Mouse (Mus musculus): ENCODE measurements around the gene Pdcd1lg2. TPM values are rescaled to one million over a fixed set of nuclear protein-coding genes. Genes with fewer than 3 reads are reported as not detected.
A peak's percentile ranks its signal among the peaks of the same experiment; 100 is the strongest.

Pdcd1lg2 gene
- total RNA-seq (2021) = not detected

- no peak for DNase-seq (ENCODE audit: extremely low spot score in 1 of 2, low spot score in 2 of 2)
- intact Hi-C loops (cut with DNase I) = no loop called here
Measured at GRCm38 (mm10) chr19:29410619-29411018, at the start of gene Pdcd1lg2. Pdcd1lg2 (plus strand) TSS chr19:29410919.

GRCm38 (mm10) chr19:29361468-29362130, 49.1 kb upstream of the Pdcd1lg2 start:
- intact Hi-C loops (cut with DNase I) = no loop called here
- peak; percentile 92 for DNase-seq (ENCODE audit: extremely low spot score in 1 of 2, low spot score in 2 of 2)

GRCm38 (mm10) chr19:29362173-29362930, 48.4 kb upstream of the Pdcd1lg2 start:
- intact Hi-C loops (cut with DNase I) = no loop called here
- no peak for DNase-seq (ENCODE audit: extremely low spot score in 1 of 2, low spot score in 2 of 2)

- no peak for DNase-seq (ENCODE audit: extremely low spot score in 1 of 2, low spot score in 2 of 2)
- intact Hi-C loops (cut with DNase I) = no loop called here
Measured at GRCm38 (mm10) chr19:29363557-29363956, 47.2 kb upstream of the Pdcd1lg2 start.

GRCm38 (mm10) chr19:29364076-29364475, 46.6 kb upstream of the Pdcd1lg2 start:
- intact Hi-C loops (cut with DNase I) = no loop called here
- DNase-seq (ENCODE audit: extremely low spot score in 1 of 2, low spot score in 2 of 2) = no peak

GRCm38 (mm10) chr19:29365105-29365504, 45.6 kb upstream of the Pdcd1lg2 start:
- intact Hi-C loops (cut with DNase I) = no loop called here
- DNase-seq (ENCODE audit: extremely low spot score in 1 of 2, low spot score in 2 of 2) = no peak

GRCm38 (mm10) chr19:29366226-29366968, 44.3 kb upstream of the Pdcd1lg2 start:
- intact Hi-C loops (cut with DNase I) = no loop called here
- DNase-seq (ENCODE audit: extremely low spot score in 1 of 2, low spot score in 2 of 2) = no peak

GRCm38 (mm10) chr19:29366969-29367622, 43.6 kb upstream of the Pdcd1lg2 start, which contains the start of the genes Plgrkt and Cd274:
Plgrkt (minus strand) TSS chr19:29367390.
Cd274 (plus strand) TSS chr19:29367455.
- intact Hi-C loops (cut with DNase I) = no loop called here
- DNase-seq (ENCODE audit: extremely low spot score in 1 of 2, low spot score in 2 of 2) = peak in 1 of 2 experiments; percentile 84

GRCm38 (mm10) chr19:29368041-29368440, 42.7 kb upstream of the Pdcd1lg2 start:
- intact Hi-C loops (cut with DNase I) = no loop called here
- no peak for DNase-seq (ENCODE audit: extremely low spot score in 1 of 2, low spot score in 2 of 2)

GRCm38 (mm10) chr19:29368671-29369309, 41.9 kb upstream of the Pdcd1lg2 start:
- intact Hi-C loops (cut with DNase I) = no loop called here
- no peak for DNase-seq (ENCODE audit: extremely low spot score in 1 of 2, low spot score in 2 of 2)

GRCm38 (mm10) chr19:29370112-29370511, 40.6 kb upstream of the Pdcd1lg2 start:
- intact Hi-C loops (cut with DNase I) = loop anchor here (5.0 kb wide), 1 partner anchor 132 kb away; no protein-coding TSS in a partner anchor
- no peak for DNase-seq (ENCODE audit: extremely low spot score in 1 of 2, low spot score in 2 of 2)

GRCm38 (mm10) chr19:29370545-29371283, 40.0 kb upstream of the Pdcd1lg2 start:
- intact Hi-C loops (cut with DNase I) = loop anchor here (5.0 kb wide), 1 partner anchor 132 kb away; no protein-coding TSS in a partner anchor
- DNase-seq (ENCODE audit: extremely low spot score in 1 of 2, low spot score in 2 of 2) = no peak

GRCm38 (mm10) chr19:29371284-29372081, 39.2 kb upstream of the Pdcd1lg2 start:
- DNase-seq (ENCODE audit: extremely low spot score in 1 of 2, low spot score in 2 of 2) = no peak
- intact Hi-C loops (cut with DNase I) = loop anchor here (5.0 kb wide), 1 partner anchor 131 kb away; no protein-coding TSS in a partner anchor

GRCm38 (mm10) chr19:29372138-29372537, 38.6 kb upstream of the Pdcd1lg2 start:
- intact Hi-C loops (cut with DNase I) = loop anchor here (5.0 kb wide), 1 partner anchor 130 kb away; no protein-coding TSS in a partner anchor
- DNase-seq (ENCODE audit: extremely low spot score in 1 of 2, low spot score in 2 of 2) = peak; percentile 34 to 53

- DNase-seq (ENCODE audit: extremely low spot score in 1 of 2, low spot score in 2 of 2) = no peak
- intact Hi-C loops (cut with DNase I) = loop anchor here (5.0 kb wide), 1 partner anchor 130 kb away; no protein-coding TSS in a partner anchor
Measured at GRCm38 (mm10) chr19:29372621-29373020, 38.1 kb upstream of the Pdcd1lg2 start.

- intact Hi-C loops (cut with DNase I) = loop anchor here (5.0 kb wide), 1 partner anchor 129 kb away; no protein-coding TSS in a partner anchor
- DNase-seq (ENCODE audit: extremely low spot score in 1 of 2, low spot score in 2 of 2) = no peak
Measured at GRCm38 (mm10) chr19:29373438-29373837, 37.3 kb upstream of the Pdcd1lg2 start.

- no peak for DNase-seq (ENCODE audit: extremely low spot score in 1 of 2, low spot score in 2 of 2)
- intact Hi-C loops (cut with DNase I) = loop anchor here (5.0 kb wide), 1 partner anchor 127 kb away; no protein-coding TSS in a partner anchor
Measured at GRCm38 (mm10) chr19:29374947-29375346, 35.8 kb upstream of the Pdcd1lg2 start.
